Mouse (Mus musculus) midbrain, embryonic 13.5 days (tissue): Measurements from ENCODE around the gene Was. TPM values are rescaled to one million over a fixed set of nuclear protein-coding genes. Genes with fewer than 3 reads are reported as not detected.

Source experiments
- ATAC-seq: fragments of 200-750 bp; cut with Nextera tagmentation; 2 replicates; pipeline ENCODE4 v1.8.0; 2017; ENCODE audit warnings: mild to moderate bottlenecking, moderate TSS enrichment, moderate library complexity
- H3K27ac ChIP-seq: fragments of 300-500 bp; sonication (generic); 2 replicates; pipeline ENCODE4 v1.5.1; 2015; ENCODE audit warnings: inconsistent platforms, mild to moderate bottlenecking, moderate library complexity
- H3K27me3 ChIP-seq: fragments of 300-500 bp; sonication (generic); 2 replicates; pipeline ENCODE4 v1.6.1; 2015; ENCODE audit warnings: mild to moderate bottlenecking, inconsistent platforms
- H3K36me3 ChIP-seq: fragments of 300-500 bp; sonication (generic); 2 replicates; pipeline ENCODE4 v1.6.1; 2015; ENCODE audit warnings: mild to moderate bottlenecking, inconsistent platforms
- H3K4me1 ChIP-seq: fragments of 300-500 bp; sonication (generic); replicated peaks from 2 replicates; pipeline ENCODE4 v1.6.1; 2015; ENCODE audit warnings: inconsistent platforms
- H3K4me2 ChIP-seq: fragments of 300-500 bp; sonication (generic); replicated peaks from 2 replicates; pipeline ENCODE4 v1.6.1; 2015; ENCODE audit warnings: moderate library complexity, mild to moderate bottlenecking, inconsistent platforms
- H3K4me3 ChIP-seq: fragments of 300-500 bp; sonication (generic); replicated peaks from 2 replicates; pipeline ENCODE4 v1.5.1; 2015; ENCODE audit warnings: mild to moderate bottlenecking, inconsistent platforms
- H3K9ac ChIP-seq: fragments of 300-500 bp; sonication (generic); replicated peaks from 2 replicates; pipeline ENCODE4 v1.6.1; 2015; ENCODE audit warnings: mild to moderate bottlenecking, inconsistent platforms
- H3K9me3 ChIP-seq: fragments of 300-500 bp; sonication (generic); 2 replicates; pipeline ENCODE4 v1.6.1; 2016; ENCODE audit warnings: mild to moderate bottlenecking, inconsistent platforms
- WGBS: fragments of 180-500 bp; shearing (Covaris S2); methylation state at CpG from one replicate; pipeline ENCODE4 v1.1.7; 2015; 5-methylcytosine and 5-hydroxymethylcytosine counted together
- polyA plus RNA-seq: library from polyadenylated mRNA; unstranded; fragments of >200 nt; fragmentation: Nextera tagmentation; extraction: Ambion mirVana; gene quantifications from 2 replicates; pipeline ENCODE4 v1.2.1, GENCODE M21; 2015

Gene Was
- polyA plus RNA-seq: 0.15 TPM in 1 of 2 replicates, not detected in the other

GRCm38 (mm10) chrX:8090346-8090953, at the start of gene Was:
Gene Was (minus strand): TSS chrX:8090498.
- no peaks in the 10 kb centered on the region for H3K27me3 ChIP-seq
- H3K9ac ChIP-seq: no peak within 1 kb of the TSS
- H3K9me3 ChIP-seq: no peaks in the 10 kb centered on the region; the same call in 1 of the 2 replicates
- ATAC-seq: no peak
- no peaks in the 10 kb centered on the region for H3K4me1 ChIP-seq
- WGBS: 83% methylated on average over 14 of the region's 14 CpGs
- H3K4me3 ChIP-seq: no peak within 1 kb of the TSS
- H3K4me2 ChIP-seq: no peak within 1 kb of the TSS
- no peak within 1 kb of the TSS for H3K27ac ChIP-seq
- no peaks in the 10 kb centered on the region for H3K36me3 ChIP-seq

GRCm38 (mm10) chrX:8139480-8139879, 49.2 kb upstream of the Was start:
- H3K36me3 ChIP-seq: peaks cover 28% of the 10 kb centered on the region

GRCm38 (mm10) chrX:8135886-8136285, 45.6 kb upstream of the Was start:
- Histone ChIP-seq H3K27ac (no peak overlapping the region), H3K9me3 (no peaks in the 10 kb centered on the region), H3K36me3 (peaks cover 8% of the 10 kb centered on the region), H3K9ac (no peak overlapping the region), H3K4me3 (no peak overlapping the region), H3K4me1 (peaks cover 5% of the 10 kb centered on the region; the same call in 1 of the 2 replicates), H3K27me3 (no peaks in the 10 kb centered on the region), H3K4me2 (no peak overlapping the region)
- ATAC-seq: no peak
- WGBS: 50% methylated on average over 2 of the region's 2 CpGs

More at GRCm38 (mm10) chrX:8139480-8139879, 49.2 kb upstream of the Was start:
- H3K4me2 ChIP-seq: no peak overlapping the region
- 66% methylated on average over 1 of the region's 1 CpGs for WGBS
- H3K4me1 ChIP-seq: peaks cover 11% of the 10 kb centered on the region
- no peaks in the 10 kb centered on the region for H3K27me3 ChIP-seq
- no peak overlapping the region for H3K9ac ChIP-seq
- ATAC-seq: no peak
- H3K27ac ChIP-seq: no peak overlapping the region
- H3K9me3 ChIP-seq: no peaks in the 10 kb centered on the region
- no peak overlapping the region for H3K4me3 ChIP-seq

DNA sequence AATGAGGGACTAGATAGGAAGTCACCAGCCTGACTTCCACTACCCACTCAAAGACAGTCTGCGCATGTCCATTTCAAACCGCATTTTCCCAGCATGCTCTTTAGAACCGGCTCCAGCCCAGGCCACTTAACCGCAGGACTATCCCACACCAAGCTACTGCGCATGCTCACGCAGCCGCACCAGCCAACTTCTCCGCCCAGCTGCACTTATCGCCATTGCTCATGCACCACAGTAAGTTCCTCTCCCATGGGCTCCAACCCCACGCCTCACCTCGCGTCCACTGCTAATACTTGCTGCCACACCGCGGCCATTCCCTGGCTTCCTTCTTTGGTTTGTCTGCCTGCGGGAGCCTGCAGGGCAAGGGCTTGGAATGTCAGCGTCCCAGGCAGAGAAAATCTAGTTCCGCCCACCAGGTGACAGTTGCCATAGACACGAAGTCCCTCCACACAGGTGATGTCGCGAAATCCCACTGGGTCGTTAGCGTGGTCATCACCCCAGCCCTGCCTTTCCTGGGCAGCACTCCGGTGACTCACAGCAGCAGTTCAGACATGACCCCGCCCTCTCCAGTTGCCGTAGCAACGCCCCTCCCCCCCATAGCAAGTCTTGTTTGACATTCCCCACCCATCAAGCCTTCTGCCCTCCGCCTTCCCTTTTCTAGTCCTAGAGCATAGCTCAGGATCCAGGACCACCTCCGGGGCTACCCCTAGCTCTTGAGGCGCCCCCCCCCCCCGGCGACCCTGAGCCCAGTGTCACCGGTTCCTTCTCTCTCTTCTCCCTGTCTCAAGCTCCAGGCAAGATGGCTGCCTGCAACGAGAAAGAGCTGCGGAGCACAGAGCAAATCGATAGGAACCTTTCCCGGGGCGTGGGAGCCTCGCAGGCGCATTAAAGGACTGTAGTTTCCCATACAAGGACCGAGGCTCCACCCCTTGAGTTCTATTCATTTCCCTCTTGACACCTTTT, 42.0 kb upstream of the Was start, which contains the start of gene Wdr13:
Gene Wdr13, minus strand, starts transcription at position 876 of the 960 bp plus-strand sequence.
- H3K9me3 ChIP-seq: no peaks in the 10 kb centered on the region
- 19% methylated on average over 39 of the region's 40 CpGs for WGBS

GRCm38 (mm10) chrX:8131393-8131792, 41.1 kb upstream of the Was start:
- Histone ChIP-seq H3K36me3 (peaks cover 30% of the 10 kb centered on the region), H3K4me2 (peak overlapping the region; percentile 55), H3K9ac (no peak overlapping the region), H3K27ac (0 out of 2 replicates have a peak overlapping the region, but pooled peaks have one; percentile 35), H3K9me3 (no peaks in the 10 kb centered on the region), H3K4me1 (peaks cover 5% of the 10 kb centered on the region; the same call in 1 of the 2 replicates), H3K4me3 (peak overlapping the region; percentile 53), H3K27me3 (no peaks in the 10 kb centered on the region)
- WGBS: 88% methylated on average over 17 of the region's 17 CpGs
- ATAC-seq: peak; percentile 18; the same call in 1 of the 2 replicates

More for the DNA sequence above, 42.0 kb upstream of the Was start, which contains the start of gene Wdr13:
- H3K27ac ChIP-seq: peak within 1 kb of the TSS; percentile 94
- peak within 1 kb of the TSS; percentile 55 for H3K4me2 ChIP-seq
- H3K9ac ChIP-seq: peak within 1 kb of the TSS; percentile 64
- peaks cover 5% of the 10 kb centered on the region; the same call in 1 of the 2 replicates for H3K4me1 ChIP-seq
- no peaks in the 10 kb centered on the region for H3K27me3 ChIP-seq
- peaks cover 24% of the 10 kb centered on the region for H3K36me3 ChIP-seq
- peak; percentile 92 for ATAC-seq
- H3K4me3 ChIP-seq: peak within 1 kb of the TSS; percentile 53

GRCm38 (mm10) chrX:8125235-8125634, 34.9 kb upstream of the Was start:
- Histone ChIP-seq H3K36me3 (peaks cover 51% of the 10 kb centered on the region), H3K9ac (no peak overlapping the region), H3K4me2 (no peak overlapping the region), H3K27me3 (no peaks in the 10 kb centered on the region), H3K9me3 (no peaks in the 10 kb centered on the region), H3K4me1 (no peaks in the 10 kb centered on the region), H3K27ac (no peak overlapping the region), H3K4me3 (no peak overlapping the region)
- no peak for ATAC-seq
- 76% methylated on average over 7 of the region's 7 CpGs for WGBS

DNA sequence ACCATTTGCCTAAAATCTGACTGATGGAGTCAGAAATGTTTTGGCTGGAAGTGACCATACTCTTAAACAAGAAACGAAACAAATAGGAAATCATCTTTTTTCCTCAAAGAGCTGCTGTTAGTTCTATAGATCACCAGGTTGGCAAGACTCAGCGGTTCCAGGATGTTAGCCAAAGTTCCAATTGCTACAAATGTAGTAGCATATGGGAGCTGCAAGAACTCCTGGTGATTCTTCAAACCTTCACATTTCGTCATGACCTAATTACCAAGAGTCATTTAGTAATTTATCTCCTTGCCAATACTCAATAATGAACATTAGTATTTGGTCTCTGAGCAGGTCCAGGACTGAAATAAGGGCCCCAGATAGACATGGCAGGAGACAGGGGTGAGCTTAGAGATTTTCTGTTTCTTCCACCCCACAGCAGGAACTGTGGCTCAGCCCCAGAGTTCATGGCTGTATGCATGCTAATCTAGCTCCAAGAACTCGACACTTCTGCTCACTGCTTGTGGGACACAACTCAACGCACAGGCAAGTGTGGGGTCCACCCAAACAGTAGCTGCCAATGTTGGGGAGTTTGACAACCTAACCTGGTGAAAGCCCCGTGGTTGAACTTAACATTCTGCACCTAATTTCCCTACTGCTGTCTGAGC, 33.6 kb upstream of the Was start:
- H3K4me1 ChIP-seq: no peaks in the 10 kb centered on the region
- no peak for ATAC-seq
- peaks cover 45% of the 10 kb centered on the region for H3K36me3 ChIP-seq
- no peak overlapping the region for H3K27ac ChIP-seq
- no peak overlapping the region for H3K4me3 ChIP-seq
- 0 out of 2 replicates have a peak, but pooled peaks cover 3% of the 10 kb centered on the region for H3K9me3 ChIP-seq
- H3K4me2 ChIP-seq: no peak overlapping the region
- no peaks in the 10 kb centered on the region for H3K27me3 ChIP-seq
- WGBS: 86% methylated on average over 6 of the region's 6 CpGs
- H3K9ac ChIP-seq: no peak overlapping the region

DNA sequence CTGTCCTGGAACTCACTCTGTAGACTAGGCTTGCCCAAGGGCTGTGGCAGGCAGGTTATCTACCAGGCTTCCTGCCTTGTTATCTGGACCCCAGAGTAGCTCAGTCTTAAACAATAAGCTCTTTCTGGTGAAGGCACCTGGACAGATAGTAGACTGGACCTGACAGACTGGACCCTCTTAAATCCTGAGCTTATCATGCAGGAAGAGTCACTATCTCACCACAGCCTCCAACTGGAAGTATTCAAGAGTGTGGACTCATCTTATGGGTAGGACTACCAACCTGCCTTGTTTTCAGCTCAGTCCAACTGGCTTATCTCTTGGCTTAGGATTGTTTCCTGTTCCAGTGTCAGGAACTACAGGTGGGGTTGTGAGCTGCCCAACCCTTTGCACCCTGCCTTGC, 27.0 kb upstream of the Was start:
- Histone ChIP-seq H3K9me3 (0 out of 2 replicates have a peak, but pooled peaks cover 3% of the 10 kb centered on the region), H3K4me2 (no peak overlapping the region), H3K27ac (no peak overlapping the region), H3K4me3 (no peak overlapping the region), H3K9ac (no peak overlapping the region), H3K27me3 (no peaks in the 10 kb centered on the region), H3K4me1 (no peaks in the 10 kb centered on the region), H3K36me3 (peaks cover 5% of the 10 kb centered on the region)
- ATAC-seq: no peak

- Histone ChIP-seq H3K4me3 (no peak overlapping the region), H3K36me3 (peaks cover 5% of the 10 kb centered on the region), H3K27me3 (no peaks in the 10 kb centered on the region), H3K9ac (no peak overlapping the region), H3K4me2 (no peak overlapping the region), H3K27ac (no peak overlapping the region), H3K4me1 (no peaks in the 10 kb centered on the region), H3K9me3 (0 out of 2 replicates have a peak, but pooled peaks cover 3% of the 10 kb centered on the region)
- 80% methylated on average over 4 of the region's 4 CpGs for WGBS
- no peak for ATAC-seq
Measured at GRCm38 (mm10) chrX:8115275-8115674, 25.0 kb upstream of the Was start.

GRCm38 (mm10) chrX:8105019-8105418, 14.7 kb upstream of the Was start:
- Histone ChIP-seq H3K27me3 (no peaks in the 10 kb centered on the region), H3K9ac (no peak overlapping the region), H3K4me3 (no peak overlapping the region), H3K27ac (no peak overlapping the region), H3K4me1 (peaks cover 7% of the 10 kb centered on the region), H3K4me2 (no peak overlapping the region), H3K9me3 (no peaks in the 10 kb centered on the region), H3K36me3 (no peaks in the 10 kb centered on the region)
- ATAC-seq: no peak
- WGBS: 94% methylated on average over 3 of the region's 3 CpGs

- H3K27me3 ChIP-seq: no peaks in the 10 kb centered on the region
- no peaks in the 10 kb centered on the region for H3K9me3 ChIP-seq
- H3K27ac ChIP-seq: no peak overlapping the region
- no peak overlapping the region for H3K4me2 ChIP-seq
- no peak overlapping the region for H3K4me3 ChIP-seq
- no peaks in the 10 kb centered on the region for H3K36me3 ChIP-seq
- 68% methylated on average over 7 of the region's 7 CpGs for WGBS
- no peak overlapping the region for H3K9ac ChIP-seq
- no peak for ATAC-seq
- peaks cover 9% of the 10 kb centered on the region for H3K4me1 ChIP-seq
Measured at GRCm38 (mm10) chrX:8102213-8102668, 11.9 kb upstream of the Was start.
